Mouse (Mus musculus): ENCODE results near the gene Gm21292.
"Not testable (repeated sequence)": the region's sequence is repeated elsewhere in the genome, so short reads cannot be mapped to it uniquely, and the experiment has no call there.

Gene Gm21292

DNA sequence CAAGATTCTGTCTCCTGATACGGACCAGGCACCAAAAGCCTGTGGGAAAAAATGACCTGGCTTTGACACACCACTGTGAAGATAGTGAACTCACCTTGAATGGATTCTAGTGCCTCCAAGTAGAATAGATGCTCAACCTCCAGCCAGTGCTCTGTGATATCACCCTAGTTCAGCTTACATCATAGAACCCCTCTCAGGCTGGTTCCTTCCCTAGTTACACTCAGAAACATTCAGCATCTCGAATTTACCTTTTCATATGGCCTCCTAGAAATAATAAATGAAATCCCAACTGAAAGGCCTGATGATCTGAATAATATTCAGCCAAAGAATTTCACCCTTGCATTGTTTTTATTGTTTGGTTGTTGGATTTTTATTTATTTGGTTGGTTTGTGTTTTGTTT, at the start of gene Gm21292:
TSS of gene Gm21292 (minus strand) at position 101 of the 400 bp plus-strand sequence.
- DNase-seq: not testable (repeated sequence)
